Mouse (Mus musculus) forebrain, embryonic 15.5 days (tissue): ENCODE results near the gene Setdb1. TPM values are rescaled to one million over a fixed set of nuclear protein-coding genes. Genes with fewer than 3 reads are reported as not detected.
"Not testable (repeated sequence)": the region's sequence is repeated elsewhere in the genome, so short reads cannot be mapped to it uniquely, and the experiment has no call there.

Source experiments
- ATAC-seq: fragments of 200-750 bp; cut with Nextera tagmentation; replicated peaks from 2 replicates; pipeline ENCODE4 v1.8.0; 2017; ENCODE audit warnings: mild to moderate bottlenecking, moderate TSS enrichment, moderate library complexity
- H3K27ac ChIP-seq: fragments of 300-500 bp; sonication (generic); replicated peaks from 2 replicates; pipeline ENCODE4 v1.5.1; 2015; ENCODE audit warnings: mild to moderate bottlenecking, inconsistent platforms
- H3K27me3 ChIP-seq: fragments of 300-500 bp; sonication (generic); 2 replicates; pipeline ENCODE4 v1.6.1; 2015; ENCODE audit warnings: inconsistent platforms
- H3K36me3 ChIP-seq: fragments of 300-500 bp; sonication (generic); 2 replicates; pipeline ENCODE4 v1.6.1; 2015; ENCODE audit warnings: mild to moderate bottlenecking, inconsistent platforms
- H3K4me1 ChIP-seq: fragments of 300-500 bp; sonication (generic); 2 replicates; pipeline ENCODE4 v1.6.1; 2015; ENCODE audit warnings: inconsistent platforms
- H3K4me2 ChIP-seq: fragments of 300-500 bp; sonication (generic); replicated peaks from 2 replicates; pipeline ENCODE4 v1.6.1; 2015; ENCODE audit warnings: mild to moderate bottlenecking, inconsistent platforms
- H3K4me3 ChIP-seq: fragments of 300-500 bp; sonication (generic); 2 replicates; pipeline ENCODE4 v1.5.1; 2015; ENCODE audit warnings: mild to moderate bottlenecking, inconsistent platforms
- H3K9ac ChIP-seq: fragments of 300-500 bp; sonication (generic); replicated peaks from 2 replicates; pipeline ENCODE4 v1.6.1; 2015; ENCODE audit warnings: mild to moderate bottlenecking, inconsistent platforms
- H3K9me3 ChIP-seq: fragments of 300-500 bp; sonication (generic); 2 replicates; pipeline ENCODE4 v1.6.1; 2016; ENCODE audit warnings: inconsistent platforms
- WGBS: fragments of 180-500 bp; shearing (Covaris S2); methylation state at CpG from one replicate; pipeline ENCODE4 v1.1.7; 2015; ENCODE audit warnings: mixed read lengths; 5-methylcytosine and 5-hydroxymethylcytosine counted together
- polyA plus RNA-seq: library from polyadenylated mRNA; unstranded; fragments of >200 nt; fragmentation: Nextera tagmentation; extraction: Ambion mirVana; gene quantifications from 2 replicates; pipeline ENCODE4 v1.2.1, GENCODE M21; 2015

Gene Setdb1
- polyA plus RNA-seq, 1 experiment from 2014 or later = 45.2 TPM

DNA sequence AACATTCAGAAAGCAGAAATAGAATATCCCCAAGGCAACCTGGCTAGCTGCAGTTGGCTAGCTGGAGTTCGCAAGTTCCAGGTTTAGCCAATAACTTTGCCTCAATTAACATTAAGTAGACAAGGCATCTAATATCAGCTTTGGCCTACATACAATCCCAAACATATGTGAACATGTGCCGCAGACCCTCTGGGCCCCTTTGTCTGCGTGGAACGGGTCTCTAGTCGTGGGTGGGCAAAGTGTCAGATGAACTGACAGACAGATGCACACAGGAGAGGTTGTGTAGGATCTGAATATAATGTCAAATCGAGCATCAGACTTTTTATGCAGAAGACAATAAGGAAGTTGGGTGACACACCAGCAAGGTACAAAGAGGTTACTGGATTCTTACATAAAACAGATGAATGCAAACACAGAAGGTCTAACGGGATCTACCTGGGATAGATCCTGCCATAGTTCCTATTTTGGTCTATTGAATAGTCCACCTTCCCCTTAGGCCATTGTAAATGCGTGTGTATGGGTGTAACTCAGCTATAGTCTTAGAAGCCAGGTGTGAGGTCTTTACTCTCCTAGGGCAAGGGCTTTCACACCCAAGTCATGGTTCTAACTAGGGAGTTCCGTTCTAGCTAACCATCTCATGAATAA is 13.5 kb downstream of the Setdb1 start:
- H3K4me3 ChIP-seq, H3K9me3 ChIP-seq, H3K4me2 ChIP-seq, H3K27me3 ChIP-seq, H3K9ac ChIP-seq, ATAC-seq, H3K27ac ChIP-seq, H3K4me1 ChIP-seq: not testable (repeated sequence)
- 96% methylated on average over 9 of the region's 9 CpGs for WGBS
- peaks cover 86% of the 10 kb centered on the region for H3K36me3 ChIP-seq

DNA sequence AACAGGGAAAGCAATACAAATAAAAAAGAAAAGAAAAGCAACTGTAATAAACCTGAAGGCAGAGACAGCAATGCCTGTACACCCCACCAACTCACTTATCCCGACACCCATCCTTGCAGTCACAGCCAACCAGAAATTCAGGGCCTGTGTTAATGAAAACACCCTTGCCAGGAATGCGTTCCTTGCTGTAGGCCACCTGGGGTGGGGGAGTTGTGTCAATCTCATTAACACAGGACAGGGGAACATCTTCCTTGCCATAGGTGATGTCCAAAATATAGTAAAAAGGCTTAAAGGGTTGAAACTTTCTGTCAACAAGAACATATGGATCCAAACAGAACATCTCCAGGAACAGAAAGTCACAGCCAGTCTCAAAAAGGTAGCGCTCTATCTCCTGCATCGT is 18.8 kb downstream of the Setdb1 start:
- no peak overlapping the region for H3K27ac ChIP-seq
- H3K9ac ChIP-seq = no peak overlapping the region
- H3K9me3 ChIP-seq = no peaks in the 10 kb centered on the region
- WGBS = 95% methylated on average over 4 of the region's 4 CpGs
- no peaks in the 10 kb centered on the region for H3K27me3 ChIP-seq
- H3K4me1 ChIP-seq = no peaks in the 10 kb centered on the region
- ATAC-seq = no peak
- H3K4me2 ChIP-seq = no peak overlapping the region
- H3K36me3 ChIP-seq = peaks cover 95% of the 10 kb centered on the region
- no peak overlapping the region for H3K4me3 ChIP-seq

DNA sequence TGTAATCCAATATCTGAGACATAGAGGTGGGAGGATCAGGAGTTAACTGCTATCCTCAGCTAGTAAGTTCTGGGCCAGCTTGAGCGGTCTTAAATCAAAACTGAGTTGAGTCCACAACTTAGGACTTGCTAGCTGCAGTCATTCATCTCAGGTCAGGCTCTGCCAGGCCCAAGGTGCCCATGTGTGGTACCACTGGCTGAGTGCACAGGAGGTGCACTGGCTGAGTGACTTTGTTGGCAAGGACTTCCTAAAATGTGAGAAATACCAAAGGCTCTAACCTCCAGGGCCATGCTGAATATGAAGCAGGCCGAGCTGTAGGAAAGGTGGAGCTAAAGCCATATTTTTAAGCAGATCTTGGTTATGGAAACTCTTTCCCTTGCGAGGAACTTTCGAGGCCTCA is 19.7 kb downstream of the Setdb1 start:
- no peaks in the 10 kb centered on the region for H3K27me3 ChIP-seq
- WGBS = 94% methylated on average over 4 of the region's 4 CpGs
- H3K4me3 ChIP-seq = no peak overlapping the region
- no peaks in the 10 kb centered on the region for H3K4me1 ChIP-seq
- H3K9ac ChIP-seq = no peak overlapping the region
- H3K36me3 ChIP-seq = peaks cover 95% of the 10 kb centered on the region
- H3K27ac ChIP-seq = no peak overlapping the region
- no peak overlapping the region for H3K4me2 ChIP-seq
- H3K9me3 ChIP-seq = no peaks in the 10 kb centered on the region
- no peak for ATAC-seq

DNA sequence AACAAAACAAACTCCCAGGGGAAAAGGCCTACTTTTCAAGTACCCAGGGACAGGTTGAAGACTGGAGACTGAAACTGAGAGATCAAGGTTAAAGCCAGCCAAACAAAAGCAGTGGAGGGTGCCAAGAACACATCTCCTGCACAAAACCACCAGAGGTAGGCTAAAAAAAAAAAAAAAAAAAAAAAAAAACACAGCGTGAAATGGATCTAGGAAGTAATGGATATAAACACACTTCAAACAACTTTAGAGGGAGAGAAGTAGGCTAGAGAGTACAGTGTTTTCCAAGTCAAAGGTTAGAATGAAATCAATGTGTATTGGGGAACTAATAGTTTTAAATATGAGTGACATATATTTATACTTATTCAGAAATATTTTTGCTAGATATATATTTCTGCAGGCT is 25.5 kb downstream of the Setdb1 start:
- Histone ChIP-seq H3K36me3 (peaks cover 86% of the 10 kb centered on the region), H3K27ac (no peak overlapping the region), H3K4me1 (no peaks in the 10 kb centered on the region), H3K27me3 (no peaks in the 10 kb centered on the region), H3K4me3 (no peak overlapping the region), H3K4me2 (no peak overlapping the region), H3K9me3 (no peaks in the 10 kb centered on the region), H3K9ac (no peak overlapping the region)
- 92% methylated on average over 1 of the region's 1 CpGs for WGBS
- no peak for ATAC-seq

DNA sequence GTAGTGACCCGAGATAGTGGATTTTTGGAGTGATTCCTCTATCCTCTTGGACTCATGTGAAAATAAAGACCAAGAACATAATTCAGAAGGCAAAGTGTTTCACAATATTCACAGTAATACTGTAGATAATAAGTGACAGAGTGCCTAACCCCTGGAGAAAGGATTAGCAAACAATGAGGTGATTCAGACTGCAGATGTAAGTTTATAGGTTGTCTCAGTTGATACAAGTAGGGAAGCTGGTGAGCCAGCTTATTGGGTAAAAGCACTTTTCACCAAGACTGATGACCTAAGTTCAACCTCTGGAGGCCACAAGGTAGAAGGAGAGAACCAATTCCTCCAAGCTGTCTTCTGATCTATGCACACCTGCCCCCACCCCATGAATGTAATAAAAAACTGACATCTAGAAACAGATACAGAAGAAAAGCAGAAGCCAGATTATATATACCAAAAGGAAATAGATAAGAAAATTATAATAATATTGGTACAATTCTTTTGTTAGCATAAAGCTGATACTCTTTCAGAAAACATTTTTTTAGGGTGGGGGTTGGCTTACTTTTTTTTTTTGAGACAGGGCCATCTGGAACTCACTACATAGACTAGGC is 28.1 kb downstream of the Setdb1 start:
- no peak overlapping the region for H3K4me3 ChIP-seq
- no peak overlapping the region for H3K27ac ChIP-seq
- no peaks in the 10 kb centered on the region for H3K4me1 ChIP-seq
- peaks cover 88% of the 10 kb centered on the region for H3K36me3 ChIP-seq
- 92% methylated on average over 1 of the region's 1 CpGs for WGBS
- ATAC-seq = no peak
- no peak overlapping the region for H3K9ac ChIP-seq
- H3K27me3 ChIP-seq = no peaks in the 10 kb centered on the region
- H3K9me3 ChIP-seq = no peaks in the 10 kb centered on the region
- no peak overlapping the region for H3K4me2 ChIP-seq

DNA sequence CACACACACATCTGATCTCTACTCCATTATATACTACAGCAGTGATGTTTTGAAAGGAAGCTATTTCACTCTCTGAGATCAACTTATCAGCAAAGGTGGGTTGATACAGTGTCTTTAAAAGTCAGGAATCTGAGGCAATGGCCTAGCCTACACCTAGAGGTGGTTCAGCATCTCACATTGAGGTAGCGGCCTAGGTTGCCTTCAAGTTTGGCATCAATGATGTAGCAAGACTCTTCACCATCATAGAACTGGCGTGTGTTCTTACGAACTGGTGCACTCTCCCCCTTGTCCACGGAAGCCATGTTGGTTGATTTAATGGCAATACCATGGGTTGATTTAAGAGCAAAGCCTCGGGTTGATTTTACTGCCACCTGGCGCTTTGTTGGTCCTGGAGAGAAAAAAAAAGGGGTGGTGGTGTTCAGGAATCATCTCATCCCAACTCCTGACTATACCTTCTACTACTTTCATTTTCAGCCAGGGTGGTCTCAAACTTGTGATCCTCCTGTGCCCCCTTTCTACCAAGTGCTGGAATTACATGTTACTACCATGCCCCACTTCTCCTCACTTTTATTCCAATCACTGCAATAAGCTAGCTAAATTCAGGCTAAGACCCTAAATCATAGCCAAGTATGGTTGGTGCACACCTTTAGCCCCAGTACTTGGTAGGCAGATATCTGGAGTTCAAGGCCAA is 32.4 kb downstream of the Setdb1 start:
- no peak overlapping the region for H3K4me2 ChIP-seq
- no peak overlapping the region for H3K27ac ChIP-seq
- no peaks in the 10 kb centered on the region for H3K4me1 ChIP-seq
- no peak overlapping the region for H3K4me3 ChIP-seq
- no peaks in the 10 kb centered on the region for H3K27me3 ChIP-seq
- no peaks in the 10 kb centered on the region for H3K9me3 ChIP-seq
- H3K36me3 ChIP-seq = peaks cover 90% of the 10 kb centered on the region
- 94% methylated on average over 6 of the region's 6 CpGs for WGBS
- no peak overlapping the region for H3K9ac ChIP-seq
- ATAC-seq = no peak

DNA sequence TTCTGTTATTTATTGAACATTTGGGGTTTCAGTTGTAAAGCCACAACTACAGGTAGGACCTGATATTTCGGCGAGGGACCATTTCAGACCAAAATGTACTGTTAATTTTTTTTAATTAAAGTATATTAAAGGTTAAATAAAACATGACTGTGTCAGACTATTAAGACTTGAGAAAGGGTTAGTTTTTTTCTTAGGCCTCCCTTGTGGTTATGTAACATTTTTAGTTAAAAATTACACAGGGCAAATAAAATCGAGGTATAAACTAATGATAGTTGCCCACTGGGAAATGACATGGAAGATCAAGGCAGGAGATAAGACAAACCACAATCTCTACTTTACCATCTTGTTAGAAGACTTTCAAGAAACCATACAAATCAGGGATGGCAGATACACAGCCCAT is 33.6 kb downstream of the Setdb1 start:
- Histone ChIP-seq H3K27me3 (no peaks in the 10 kb centered on the region), H3K36me3 (peaks cover 84% of the 10 kb centered on the region), H3K4me1 (peaks cover 5% of the 10 kb centered on the region; the same call in 1 of the 2 replicates), H3K9me3 (no peaks in the 10 kb centered on the region), H3K9ac (no peak overlapping the region), H3K4me3 (no peak overlapping the region), H3K27ac (no peak overlapping the region), H3K4me2 (no peak overlapping the region)
- WGBS = 96% methylated on average over 3 of the region's 3 CpGs
- ATAC-seq = no peak

DNA sequence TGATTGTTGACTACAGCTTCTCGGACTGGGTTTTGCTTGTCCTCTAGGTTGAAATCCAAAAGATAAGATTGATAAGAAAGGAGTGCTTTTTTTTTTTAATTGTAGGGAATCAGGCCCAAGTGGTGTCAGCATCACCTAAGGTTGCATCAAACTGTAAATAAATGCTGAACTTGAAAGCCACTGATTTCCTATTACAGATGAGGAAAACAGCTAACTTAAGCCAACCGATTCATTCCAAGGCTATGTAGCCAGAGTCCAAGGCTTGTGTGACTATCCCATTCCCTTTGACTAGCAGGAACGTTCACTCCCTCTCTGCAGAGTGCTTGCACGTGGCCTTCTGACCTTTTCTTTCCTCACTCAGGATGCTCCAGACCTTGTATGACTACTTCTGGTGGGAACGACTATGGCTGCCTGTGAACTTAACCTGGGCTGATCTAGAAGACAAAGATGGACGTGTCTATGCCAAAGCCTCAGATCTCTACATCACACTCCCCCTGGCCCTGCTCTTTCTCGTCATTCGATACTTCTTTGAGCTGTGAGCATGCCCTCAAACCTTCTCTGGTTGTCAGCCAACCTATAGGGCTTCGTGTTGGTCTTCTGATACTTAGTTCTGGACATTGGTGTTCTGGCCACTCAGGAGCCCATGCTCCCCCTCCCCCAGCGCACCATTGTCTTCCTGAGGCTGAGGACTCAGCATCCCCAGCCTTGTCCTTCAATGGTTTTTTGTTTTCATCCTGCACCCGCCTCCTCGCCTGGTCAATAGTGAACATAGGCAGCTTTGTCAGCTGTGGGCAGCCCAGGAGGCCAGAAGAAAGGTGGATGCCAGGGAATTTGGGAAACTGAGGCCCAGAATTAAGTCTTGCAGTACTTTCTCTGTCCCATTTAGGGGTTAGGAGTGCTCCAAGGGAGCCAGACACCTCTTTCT is 37.0 kb downstream of the Setdb1 start:
- peaks cover 26% of the 10 kb centered on the region for H3K4me1 ChIP-seq
- 67% methylated on average over 12 of the region's 12 CpGs for WGBS
- no peak overlapping the region for H3K27ac ChIP-seq
- H3K36me3 ChIP-seq = peaks cover 49% of the 10 kb centered on the region
- H3K9me3 ChIP-seq = no peaks in the 10 kb centered on the region
- no peak overlapping the region for H3K4me2 ChIP-seq
- H3K27me3 ChIP-seq = no peaks in the 10 kb centered on the region
- H3K9ac ChIP-seq = no peak overlapping the region
- no peak overlapping the region for H3K4me3 ChIP-seq
- ATAC-seq = no peak

DNA sequence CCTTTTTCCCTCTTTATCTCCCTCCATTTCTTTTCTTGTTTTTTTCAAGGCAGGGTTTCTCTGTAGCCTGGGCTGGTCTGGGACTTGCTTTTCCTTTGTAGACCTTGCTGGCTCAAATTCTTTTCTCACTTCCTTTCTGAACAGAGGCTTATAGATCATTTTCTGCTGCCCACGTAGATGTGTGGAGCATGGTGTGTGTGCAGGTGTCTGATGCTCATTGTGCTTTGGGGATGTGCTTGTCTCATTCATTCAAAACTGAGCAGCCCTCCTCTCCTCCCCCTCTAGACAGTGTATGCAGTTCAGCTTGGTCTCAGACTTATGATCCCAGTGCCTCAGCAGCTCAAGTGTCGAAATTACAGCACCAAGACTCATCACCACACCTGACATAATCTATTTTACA is 37.9 kb downstream of the Setdb1 start:
- WGBS = 66% methylated on average over 2 of the region's 2 CpGs

DNA sequence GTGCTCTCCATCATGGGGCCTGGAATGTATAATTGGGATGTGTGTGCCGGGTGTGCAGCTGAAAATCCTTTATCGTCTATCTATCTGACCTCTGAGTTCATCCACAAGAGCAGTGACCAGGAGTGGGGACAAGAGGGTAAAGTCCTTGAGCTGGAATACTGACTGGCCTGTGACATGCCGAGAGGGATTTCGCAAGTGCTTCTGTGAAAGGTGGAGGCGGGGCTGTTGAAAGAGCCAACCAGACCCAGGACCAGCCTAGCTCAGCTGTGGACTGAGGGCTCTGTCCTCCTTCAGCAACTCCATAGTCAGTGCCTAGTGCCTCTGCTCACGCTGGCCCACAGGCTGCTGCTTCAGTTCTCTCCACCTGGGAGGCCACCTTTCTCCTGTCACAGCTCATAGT is 38.5 kb downstream of the Setdb1 start:
- Histone ChIP-seq H3K4me2 (no peak overlapping the region), H3K4me1 (peaks cover 33% of the 10 kb centered on the region), H3K36me3 (peaks cover 35% of the 10 kb centered on the region), H3K9me3 (no peaks in the 10 kb centered on the region), H3K27ac (no peak overlapping the region), H3K4me3 (no peak overlapping the region), H3K9ac (no peak overlapping the region), H3K27me3 (no peaks in the 10 kb centered on the region)
- WGBS = 36% methylated on average over 6 of the region's 6 CpGs
- ATAC-seq = no peak

More for the DNA sequence above, 37.9 kb downstream of the Setdb1 start:
- no peaks in the 10 kb centered on the region for H3K9me3 ChIP-seq
- H3K9ac ChIP-seq = no peak overlapping the region
- H3K4me3 ChIP-seq = no peak overlapping the region
- H3K27me3 ChIP-seq = no peaks in the 10 kb centered on the region
- no peak for ATAC-seq
- H3K36me3 ChIP-seq = peaks cover 41% of the 10 kb centered on the region
- H3K27ac ChIP-seq = no peak overlapping the region
- H3K4me1 ChIP-seq = peaks cover 32% of the 10 kb centered on the region
- no peak overlapping the region for H3K4me2 ChIP-seq

DNA sequence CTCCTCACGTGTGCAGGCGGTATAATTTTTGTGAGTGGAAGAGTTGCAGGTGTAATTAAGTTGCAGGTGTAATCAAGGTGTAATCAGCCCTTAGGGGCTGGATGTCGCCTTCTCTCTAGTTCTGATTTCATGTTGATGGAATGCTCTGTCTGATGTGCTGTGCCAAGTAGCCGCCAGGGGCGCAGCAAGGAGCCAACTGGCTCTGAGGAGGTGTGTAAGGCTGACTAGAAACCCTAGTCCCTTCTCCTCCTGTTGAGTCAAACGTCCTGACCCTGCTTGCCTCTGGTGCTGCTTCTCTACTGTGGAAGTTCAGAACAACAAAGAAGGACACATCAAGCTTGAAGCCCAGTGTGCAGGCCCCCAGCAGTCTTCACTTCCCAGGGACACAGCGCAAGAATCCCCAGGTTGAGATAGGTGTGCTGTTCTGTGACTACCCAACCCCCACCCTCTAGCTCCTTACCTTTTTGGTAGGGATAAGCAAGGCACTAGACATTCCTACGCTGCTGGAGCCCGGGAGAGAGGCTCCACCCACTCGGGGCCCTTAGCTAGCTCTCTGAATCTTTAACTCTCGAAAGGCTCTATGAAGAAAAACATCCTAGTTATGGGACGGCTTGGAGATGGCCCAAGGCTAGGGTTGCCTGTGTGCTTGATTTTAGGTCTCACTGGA is 39.5 kb downstream of the Setdb1 start:
- WGBS = 20% methylated on average over 12 of the region's 12 CpGs
- Histone ChIP-seq H3K4me2 (no peak overlapping the region), H3K27ac (no peak overlapping the region), H3K4me1 (peaks cover 33% of the 10 kb centered on the region), H3K27me3 (no peaks in the 10 kb centered on the region), H3K4me3 (no peak overlapping the region), H3K36me3 (peaks cover 26% of the 10 kb centered on the region), H3K9ac (no peak overlapping the region), H3K9me3 (no peaks in the 10 kb centered on the region)
- no peak for ATAC-seq
